Mouse (Mus musculus): Measurements from ENCODE around the gene Tcaf3. TPM values are rescaled to one million over a fixed set of nuclear protein-coding genes. Genes with fewer than 3 reads are reported as not detected.

The Tcaf3 gene
- polyA plus RNA-seq, 1 experiment = not detected

GRCm38 (mm10) chr6:42583488-42583872 lies 14.0 kb downstream of the Tcaf3 start:
- WGBS = 1% methylated on average over 7 of the region's 7 CpGs
- Histone ChIP-seq H3K4me1 (ENCODE audit: control insufficient read depth, insufficient read depth, low read length) (peaks cover 2% of the 10 kb centered on the region; the same call in 1 of the 2 replicates), H3K4me3 (replicated peaks; ENCODE audit: extremely low read depth, low read depth, low read length) (no peak overlapping the region)
- TF ChIP-seq POLR2A (IDR thresholded peaks at IDR 0.05; ENCODE audit: borderline replicate concordance, extremely low read depth, low read depth, low read length) = no peak
- TF ChIP-seq CTCF (IDR thresholded peaks at IDR 0.05; ENCODE audit: insufficient read depth, low read length) = peak; percentile 67
- peak; percentile 50 for DNase-seq

GRCm38 (mm10) chr6:42582741-42583487 lies 14.6 kb downstream of the Tcaf3 start:
- peaks cover 2% of the 10 kb centered on the region; the same call in 1 of the 2 replicates for H3K4me1 ChIP-seq (ENCODE audit: control insufficient read depth, insufficient read depth, low read length)
- WGBS = 42% methylated on average over 9 of the region's 9 CpGs
- H3K4me3 ChIP-seq (replicated peaks; ENCODE audit: extremely low read depth, low read depth, low read length) = no peak overlapping the region
- no peak for DNase-seq
- TF ChIP-seq CTCF (IDR thresholded peaks at IDR 0.05; ENCODE audit: insufficient read depth, low read length) (no peak), POLR2A (IDR thresholded peaks at IDR 0.05; ENCODE audit: borderline replicate concordance, extremely low read depth, low read depth, low read length) (no peak)

GRCm38 (mm10) chr6:42578678-42579077 lies 18.8 kb downstream of the Tcaf3 start:
- TF ChIP-seq CTCF (IDR thresholded peaks at IDR 0.05; ENCODE audit: insufficient read depth, low read length) (no peak), POLR2A (IDR thresholded peaks at IDR 0.05; ENCODE audit: borderline replicate concordance, extremely low read depth, low read depth, low read length) (no peak)
- 41% methylated on average over 4 of the region's 4 CpGs for WGBS
- DNase-seq = no peak
- Histone ChIP-seq H3K4me3 (replicated peaks; ENCODE audit: extremely low read depth, low read depth, low read length) (no peak overlapping the region), H3K4me1 (ENCODE audit: control insufficient read depth, insufficient read depth, low read length) (peaks cover 2% of the 10 kb centered on the region; the same call in 1 of the 2 replicates)

GRCm38 (mm10) chr6:42577433-42577832 lies 20.1 kb downstream of the Tcaf3 start:
- TF ChIP-seq CTCF (IDR thresholded peaks at IDR 0.05; ENCODE audit: insufficient read depth, low read length) = no peak
- no peak for TF ChIP-seq POLR2A (IDR thresholded peaks at IDR 0.05; ENCODE audit: borderline replicate concordance, extremely low read depth, low read depth, low read length)
- WGBS = 91% methylated on average over 2 of the region's 2 CpGs
- Histone ChIP-seq H3K4me3 (replicated peaks; ENCODE audit: extremely low read depth, low read depth, low read length) (no peak overlapping the region), H3K4me1 (ENCODE audit: control insufficient read depth, insufficient read depth, low read length) (no peaks in the 10 kb centered on the region)
- DNase-seq = no peak

GRCm38 (mm10) chr6:42568205-42568604 lies 29.3 kb downstream of the Tcaf3 start:
- DNase-seq = no peak
- TF ChIP-seq POLR2A (IDR thresholded peaks at IDR 0.05; ENCODE audit: borderline replicate concordance, extremely low read depth, low read depth, low read length) = no peak
- no peak for TF ChIP-seq CTCF (IDR thresholded peaks at IDR 0.05; ENCODE audit: insufficient read depth, low read length)
- Histone ChIP-seq H3K4me1 (ENCODE audit: control insufficient read depth, insufficient read depth, low read length) (no peaks in the 10 kb centered on the region), H3K4me3 (replicated peaks; ENCODE audit: extremely low read depth, low read depth, low read length) (no peak overlapping the region)
- 34% methylated on average over 2 of the region's 2 CpGs for WGBS

GRCm38 (mm10) chr6:42566076-42566598 lies 31.4 kb downstream of the Tcaf3 start:
- no peak overlapping the region for H3K4me3 ChIP-seq (replicated peaks; ENCODE audit: extremely low read depth, low read depth, low read length)
- no peak for DNase-seq
- TF ChIP-seq POLR2A (IDR thresholded peaks at IDR 0.05; ENCODE audit: borderline replicate concordance, extremely low read depth, low read depth, low read length) (no peak), CTCF (IDR thresholded peaks at IDR 0.05; ENCODE audit: insufficient read depth, low read length) (no peak)
- H3K4me1 ChIP-seq (ENCODE audit: control insufficient read depth, insufficient read depth, low read length) = no peaks in the 10 kb centered on the region
- WGBS = 81% methylated on average over 2 of the region's 2 CpGs

- no peak overlapping the region for H3K4me3 ChIP-seq (replicated peaks; ENCODE audit: extremely low read depth, low read depth, low read length)
- whole genome bisulfite sequencing = 29% methylated on average over 2 of the region's 2 CpGs
- H3K4me1 ChIP-seq (ENCODE audit: control insufficient read depth, insufficient read depth, low read length) = no peaks in the 10 kb centered on the region
- no peak for DNase-seq
- TF ChIP-seq POLR2A (IDR thresholded peaks at IDR 0.05; ENCODE audit: borderline replicate concordance, extremely low read depth, low read depth, low read length) (no peak), CTCF (IDR thresholded peaks at IDR 0.05; ENCODE audit: insufficient read depth, low read length) (no peak)
Observed at GRCm38 (mm10) chr6:42562280-42562679, 35.2 kb downstream of the Tcaf3 start.

GRCm38 (mm10) chr6:42560885-42561284 lies 36.6 kb downstream of the Tcaf3 start:
- WGBS = 60% methylated on average over 5 of the region's 5 CpGs
- TF ChIP-seq CTCF (IDR thresholded peaks at IDR 0.05; ENCODE audit: insufficient read depth, low read length) = no peak
- TF ChIP-seq POLR2A (IDR thresholded peaks at IDR 0.05; ENCODE audit: borderline replicate concordance, extremely low read depth, low read depth, low read length) = no peak
- no peak overlapping the region for H3K4me3 ChIP-seq (replicated peaks; ENCODE audit: extremely low read depth, low read depth, low read length)

GRCm38 (mm10) chr6:42558641-42559040 lies 38.9 kb downstream of the Tcaf3 start:
- 95% methylated on average over 14 of the region's 14 CpGs for WGBS

More at GRCm38 (mm10) chr6:42560885-42561284, 36.6 kb downstream of the Tcaf3 start:
- no peaks in the 10 kb centered on the region for H3K4me1 ChIP-seq (ENCODE audit: control insufficient read depth, insufficient read depth, low read length)
- DNase-seq = no peak

GRCm38 (mm10) chr6:42547461-42547860 lies 50.0 kb downstream of the Tcaf3 start, which contains the start of gene Olfr455:
Gene Olfr455 (minus strand): TSS chr6:42547587.
- TF ChIP-seq POLR2A (IDR thresholded peaks at IDR 0.05; ENCODE audit: borderline replicate concordance, extremely low read depth, low read depth, low read length) (no peak), CTCF (IDR thresholded peaks at IDR 0.05; ENCODE audit: insufficient read depth, low read length) (no peak)
- WGBS = 71% methylated on average over 4 of the region's 4 CpGs
- no peak within 1 kb of the TSS for H3K4me3 ChIP-seq (replicated peaks; ENCODE audit: extremely low read depth, low read depth, low read length)
- no peak for DNase-seq
- peaks cover 13% of the 10 kb centered on the region for H3K4me1 ChIP-seq (ENCODE audit: control insufficient read depth, insufficient read depth, low read length)

More at GRCm38 (mm10) chr6:42558641-42559040, 38.9 kb downstream of the Tcaf3 start:
- DNase-seq = no peak
- Histone ChIP-seq H3K4me1 (ENCODE audit: control insufficient read depth, insufficient read depth, low read length) (no peaks in the 10 kb centered on the region), H3K4me3 (replicated peaks; ENCODE audit: extremely low read depth, low read depth, low read length) (no peak overlapping the region)
- TF ChIP-seq CTCF (IDR thresholded peaks at IDR 0.05; ENCODE audit: insufficient read depth, low read length) (no peak), POLR2A (IDR thresholded peaks at IDR 0.05; ENCODE audit: borderline replicate concordance, extremely low read depth, low read depth, low read length) (no peak)
